Mouse (Mus musculus): ENCODE results near the gene Krt6a. TPM values are rescaled to one million over a fixed set of nuclear protein-coding genes. Genes with fewer than 3 reads are reported as not detected.

Gene Krt6a
- total RNA-seq, 2 experiments from 2014 or later: not detected

DNA sequence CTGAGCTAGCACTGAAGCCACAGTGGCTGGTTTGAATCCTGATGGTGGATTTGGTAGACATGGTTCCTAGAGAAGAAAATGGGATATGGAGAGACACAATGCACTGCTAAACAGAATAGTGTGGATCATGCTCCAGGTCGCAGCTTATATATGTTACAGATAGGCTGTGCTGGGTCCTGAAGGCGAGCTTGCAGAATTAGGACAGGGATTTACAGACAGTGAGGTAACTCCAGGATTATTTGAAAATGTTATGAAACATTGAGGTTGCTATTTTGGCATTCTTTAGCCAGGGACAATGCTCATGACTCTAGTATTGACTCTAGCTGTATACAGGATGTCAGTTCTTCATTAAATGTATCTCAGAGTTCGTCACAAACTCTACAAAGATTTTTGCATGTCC, 46.8 kb downstream of the Krt6a start, which contains the start of gene Gm5478:
TSS of gene Gm5478 (minus strand) at position 101 of the 400 bp plus-strand sequence.
- no peak for DNase-seq (ENCODE audit: low spot score in 2 of 2)
- intact Hi-C loops (cut with DNase I): no loop called here

Small RNA genes within 50 kb of the gene (microRNA-seq; reads per million reads assigned to microRNA genes)
- 0 reads per million in 2 experiments for gene Gm44323
- gene Gm44342: 0 reads per million in 2 experiments
- 0 reads per million in 2 experiments for gene Gm44383
- gene Gm44479: 0 reads per million in 2 experiments

Other genes starting within 250 kb of the Krt6a start
- gene Krt88, start 246.6 kb downstream of the Krt6a start, total RNA-seq (2021): not detected
- gene Krt81, start 230.6 kb downstream of the Krt6a start, total RNA-seq (2021): not detected
- not detected for gene Krt86, start 220.8 kb downstream of the Krt6a start, total RNA-seq (2021)
- not detected for gene Krt83, start 202.8 kb downstream of the Krt6a start, total RNA-seq (2021)
- gene Gm49425, start 177.0 kb downstream of the Krt6a start, total RNA-seq (2021): not detected
- not detected for gene Krt84, start 161.5 kb downstream of the Krt6a start, total RNA-seq (2021)
- not detected for gene Krt82, start 143.6 kb downstream of the Krt6a start, total RNA-seq (2021)
- gene Krt90, start 131.4 kb downstream of the Krt6a start, total RNA-seq (2021): not detected
- not detected for gene Krt75, start 120.4 kb downstream of the Krt6a start, total RNA-seq (2021)
- gene Gm5414, start 66.1 kb downstream of the Krt6a start, total RNA-seq (2021): not detected
- gene Gm5478, start 46.9 kb downstream of the Krt6a start, total RNA-seq (2021): not detected
- gene Krt6b, start 14.0 kb downstream of the Krt6a start, total RNA-seq (2021): not detected
- not detected for gene Krt5, start 18.6 kb upstream of the Krt6a start, total RNA-seq (2021)
- gene Krt71, start 48.8 kb upstream of the Krt6a start, total RNA-seq (2021): not detected
- gene Krt72, start 92.2 kb upstream of the Krt6a start, total RNA-seq (2021): not detected
- 1 to 10 TPM; 1.3 to 2.0 TPM for gene Krt73, start 108.0 kb upstream of the Krt6a start, total RNA-seq (2021)
- gene Krt2, start 123.9 kb upstream of the Krt6a start, total RNA-seq (2021): under 1 TPM; 0.16 to 0.23 TPM
- gene Krt1, start 156.5 kb upstream of the Krt6a start, total RNA-seq (2021): 1 to 10 TPM; 2.4 to 2.5 TPM
- gene Krt77, start 175.4 kb upstream of the Krt6a start, total RNA-seq (2021): 10 to 100 TPM; 10.1 to 12.6 TPM
- not detected for gene Krt76, start 198.6 kb upstream of the Krt6a start, total RNA-seq (2021)
- gene Krt4, start 230.4 kb upstream of the Krt6a start, total RNA-seq (2021): not detected
- not detected for gene Krt79, start 246.0 kb upstream of the Krt6a start, total RNA-seq (2021)

Measured in left cerebral cortex, postnatal 25 days (tissue).